Comparison of ENCODE assay signal across 11 mouse cellular contexts in the genomic region with DNA sequence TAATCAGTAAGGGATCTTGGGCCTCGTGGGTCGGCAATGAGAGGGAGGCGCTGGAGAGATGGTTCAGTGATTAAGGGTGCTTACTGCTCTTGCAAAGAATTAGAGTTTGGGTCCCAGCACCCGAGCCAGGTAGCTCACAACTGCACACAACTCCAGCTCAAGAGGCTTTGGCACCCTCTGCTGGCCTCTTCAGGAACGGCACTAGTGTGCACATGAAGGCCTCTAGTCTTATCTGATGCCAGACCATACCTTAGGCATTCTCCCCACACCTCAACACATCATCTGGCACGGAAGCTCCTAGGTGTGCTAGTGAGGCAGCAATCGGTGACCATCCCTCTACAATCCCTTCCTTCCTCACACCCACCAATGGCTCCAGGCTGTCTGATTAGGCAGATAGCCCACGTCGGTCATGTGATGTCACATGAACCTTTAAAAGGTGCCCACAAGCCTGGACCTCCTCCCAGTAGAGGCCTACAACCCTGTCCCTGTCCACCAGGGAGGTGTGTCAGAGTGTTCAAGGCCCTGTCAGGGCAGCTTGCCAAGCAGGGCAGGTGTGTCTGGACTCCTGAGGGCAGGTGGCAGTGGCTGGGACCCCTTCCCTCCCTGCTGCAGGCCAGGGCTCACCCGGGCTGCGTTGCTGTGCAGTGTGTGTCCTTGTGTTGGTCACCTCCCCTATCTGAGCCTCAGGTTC. TPM values are rescaled to one million over a fixed set of nuclear protein-coding genes. Genes with fewer than 3 reads are reported as not detected.
DNase-seq lines count a peak whose midpoint lies in the region; ATAC-seq and TF ChIP-seq lines count a peak whose summit lies in the region.
"Had no signal": no experiment of that assay in that cellular context is flagged by ENCODE, and none has a peak within 500 bp of the region (broad histone marks: within the 10 kb centered on the region; RNA-seq: fewer than 3 reads in every experiment).

No protein-coding gene starts in this region.

- no peaks in the 10 kb centered on the region for H3K27me3 ChIP-seq in liver, embryonic 12.5 days (replicated peaks)
- no peaks in the 10 kb centered on the region for H3K27me3 ChIP-seq in E14TG2a.4 (ENCODE audit: insufficient read depth, low read length)
- H3K27me3 ChIP-seq: heart, embryonic 13.5 days; lung, embryonic 15.5 days had no signal

- ATAC-seq in liver, embryonic 12.5 days = no peak
- 0 out of 2 replicates have a peak, but pooled peaks have one; percentile 16 for ATAC-seq in megakaryocyte-erythroid progenitor cell, adult 5-6 weeks (replicated peaks; ENCODE audit: low FRiP score, low TSS enrichment, poor library complexity, severe bottlenecking)
- no peak for ATAC-seq in frontal cortex, adult (ENCODE audit: low TSS enrichment)

- no peak overlapping the region for H3K9ac ChIP-seq in liver, embryonic 12.5 days
- H3K9ac ChIP-seq: heart, embryonic 13.5 days; lung, embryonic 15.5 days had no signal

- no peaks in the 10 kb centered on the region for H3K9me3 ChIP-seq in liver, embryonic 12.5 days (replicated peaks)
- no peaks in the 10 kb centered on the region for H3K9me3 ChIP-seq in E14TG2a.4 (ENCODE audit: low read length)
- H3K9me3 ChIP-seq: heart, embryonic 13.5 days; lung, embryonic 15.5 days had no signal

- TF ChIP-seq POLR2A in bone marrow macrophage, adult 2 months (IDR thresholded peaks at IDR 0.05; ENCODE audit: borderline replicate concordance, low read depth, low read length) = no peak

- intact Hi-C loops in left cerebral cortex, postnatal 14 days (cut with DNase I) = loop anchor here (5.0 kb wide), 1 partner anchor 73 kb away; no protein-coding TSS in a partner anchor

- no peaks in the 10 kb centered on the region for H3K36me3 ChIP-seq in liver, embryonic 12.5 days
- H3K36me3 ChIP-seq in E14TG2a.4 (ENCODE audit: insufficient read depth, low read length) = no peaks in the 10 kb centered on the region
- H3K36me3 ChIP-seq: heart, embryonic 13.5 days; lung, embryonic 15.5 days had no signal

- peaks cover 9% of the 10 kb centered on the region for H3K4me1 ChIP-seq in liver, embryonic 12.5 days
- peaks cover 45% of the 10 kb centered on the region for H3K4me1 ChIP-seq in E14TG2a.4 (replicated peaks; ENCODE audit: low read depth, low read length)
- H3K4me1 ChIP-seq in bone marrow macrophage, adult 2 months (ENCODE audit: control insufficient read depth, insufficient read depth, low read length) = peaks cover 15% of the 10 kb centered on the region
- H3K4me1 ChIP-seq: lung, embryonic 15.5 days had no signal

- H3K4me2 ChIP-seq in liver, embryonic 12.5 days = no peak overlapping the region
- H3K4me2 ChIP-seq: heart, embryonic 13.5 days; lung, embryonic 15.5 days had no signal

- TF ChIP-seq CTCF in E14TG2a.4 (conservative IDR thresholded peaks at IDR 0.05; ENCODE audit: low read length) = peak; percentile 72
- peak; percentile 19; the same call in 1 of the 2 replicates for TF ChIP-seq CTCF in bone marrow macrophage, adult 2 months (IDR thresholded peaks at IDR 0.05; ENCODE audit: low read depth, low read length)

- H3K27ac ChIP-seq in liver, embryonic 12.5 days = no peak overlapping the region
- no peak overlapping the region for H3K27ac ChIP-seq in bone marrow macrophage, adult 2 months (ENCODE audit: insufficient read depth, low read depth, low read length)
- H3K27ac ChIP-seq: heart, embryonic 13.5 days; lung, embryonic 15.5 days had no signal

- 71% methylated on average over 11 of the region's 11 CpGs for WGBS in liver, embryonic 12.5 days (ENCODE audit: insufficient replicate concordance)

- H3K4me3 ChIP-seq in liver, embryonic 12.5 days = no peak overlapping the region
- H3K4me3 ChIP-seq in E14TG2a.4 (replicated peaks; ENCODE audit: low read length) = no peak overlapping the region
- H3K4me3 ChIP-seq in bone marrow macrophage, adult 2 months (ENCODE audit: insufficient read depth, low read length) = no peak overlapping the region
- H3K4me3 ChIP-seq: heart, embryonic 13.5 days; lung, embryonic 15.5 days had no signal

- DNase-seq in liver = peak; percentile 35
- DNase-seq in gastrocnemius, postnatal 25 days = no peak
- DNase-seq in left cerebral cortex, postnatal 14 days (ENCODE audit: low spot score in 2 of 2) = no peak

RNA-seq across cellular contexts. Expression of a gene that starts 50.8 kb away (rescaled TPM):
- polyA plus RNA-seq in liver, embryonic 12.5 days (2016; fragmentation: Nextera tagmentation; extraction: Ambion mirVana) = 1.9 and 2.0 TPM in 2 replicates
- polyA plus RNA-seq in bone marrow macrophage, adult 2 months (2012; ENCODE audit: insufficient read depth, insufficient read length, missing spikeins) = 5.7 and 5.9 TPM in 2 replicates
- total RNA-seq in megakaryocyte-erythroid progenitor cell, adult 5-6 weeks (2014; fragmentation: Nextera tagmentation) = 9.9 and 12.3 TPM in 2 replicates
- 5.8 and 6.8 TPM in 2 replicates for total RNA-seq in megakaryocyte-erythroid progenitor cell, adult 5-6 weeks (2017)
- 10 to 100 TPM; 25.7 to 28.0 TPM for total RNA-seq in gastrocnemius, postnatal 25 days (2021)
- total RNA-seq in left cerebral cortex, postnatal 14 days (2021) = 10 to 100 TPM; 55.8 to 63.6 TPM

RNA-seq across cellular contexts. Expression of a gene that starts 56.5 kb away (rescaled TPM):
- polyA plus RNA-seq in liver, embryonic 12.5 days (2016; fragmentation: Nextera tagmentation; extraction: Ambion mirVana) = not detected in 2 replicates
- not detected in 2 replicates for polyA plus RNA-seq in bone marrow macrophage, adult 2 months (2012; ENCODE audit: insufficient read depth, insufficient read length, missing spikeins)
- total RNA-seq in megakaryocyte-erythroid progenitor cell, adult 5-6 weeks (2014; fragmentation: Nextera tagmentation) = not detected in 2 replicates
- not detected in 2 replicates for total RNA-seq in megakaryocyte-erythroid progenitor cell, adult 5-6 weeks (2017)
- total RNA-seq in gastrocnemius, postnatal 25 days (2021) = not detected
- total RNA-seq in left cerebral cortex, postnatal 14 days (2021) = not detected
- total RNA-seq: left cerebral cortex, adult 8-10 months had no signal
- polyA plus RNA-seq: heart, embryonic 13.5 days; lung, embryonic 15.5 days had no signal
